Mouse (Mus musculus) cortical plate, adult 2 months (tissue): ENCODE results near the gene Cldnd2.

Experiments
- CTCF ChIP-seq: fragments of 200-500 bp; IDR thresholded peaks from 2 replicates; pipeline ENCODE4 v1.5.1; 2011; ENCODE audit warnings: mild to moderate bottlenecking, control low read depth, low read length; ENCODE audit not compliant: insufficient read depth; ENCODE audit errors: extremely low read depth
- POLR2A ChIP-seq: fragments of 200-500 bp; IDR thresholded peaks from 2 replicates; pipeline ENCODE4 v1.6.1; 2011; ENCODE audit warnings: mild to moderate bottlenecking, low read length, control low read depth; ENCODE audit not compliant: insufficient read depth; ENCODE audit errors: extremely low read depth

- TF ChIP-seq CTCF (no peak), POLR2A (no peak)
Measured at GRCm38 (mm10) chr7:43475706-43476105, 35.1 kb downstream of the Cldnd2 start.
